Mouse (Mus musculus) erythroblast, embryonic 14.5 days (primary cell): ENCODE data around the gene Plekhh1. TPM values are rescaled to one million over a fixed set of nuclear protein-coding genes. Genes with fewer than 3 reads are reported as not detected.

Experiments
- H3K27me3 ChIP-seq: 2 replicates; pipeline ENCODE4 v1.6.1; 2012; ENCODE audit warnings: inconsistent platforms; ENCODE audit not compliant: control insufficient read depth
- H3K36me3 ChIP-seq: 2 replicates; pipeline ENCODE4 v1.6.1; 2012; ENCODE audit warnings: mild to moderate bottlenecking, inconsistent platforms; ENCODE audit not compliant: control insufficient read depth
- H3K4me1 ChIP-seq: 2 replicates; pipeline ENCODE4 v1.6.1; 2012; ENCODE audit warnings: inconsistent platforms; ENCODE audit not compliant: control insufficient read depth
- H3K4me3 ChIP-seq: replicated peaks from 2 replicates; pipeline ENCODE3; 2012; ENCODE audit warnings: moderate library complexity, mild to moderate bottlenecking, inconsistent platforms
- H3K9me3 ChIP-seq: 2 replicates; pipeline ENCODE4 v1.6.1; 2012; ENCODE audit warnings: low read length, inconsistent platforms, mixed read lengths; ENCODE audit not compliant: control insufficient read depth
- GATA1 ChIP-seq: IDR thresholded peaks from 2 replicates; pipeline ENCODE4 v1.6.1; 2012; ENCODE audit warnings: low read length, inconsistent platforms, mixed read lengths
- TAL1 ChIP-seq: IDR thresholded peaks from 3 replicates; pipeline ENCODE4 v1.6.1; 2012; ENCODE audit warnings: low read length, inconsistent platforms, mixed read lengths
- polyA plus RNA-seq: library from polyadenylated mRNA; stranded (reverse); fragments of >175 nt; gene quantifications from 2 replicates; pipeline ENCODE4 v1.2.3, GENCODE M21; 2012

The Plekhh1 gene
- not detected in 2 replicates for polyA plus RNA-seq

GRCm38 (mm10) chr12:79028911-79029861, at the start of gene Plekhh1:
Gene Plekhh1, plus strand, starts transcription at chr12:79029163.
- TF ChIP-seq GATA1 (no peak), TAL1 (no peak)
- Histone ChIP-seq H3K4me3 (peak within 1 kb of the TSS; percentile 52), H3K27me3 (peaks cover 49% of the 10 kb centered on the region), H3K9me3 (no peaks in the 10 kb centered on the region; the same call in 1 of the 2 replicates), H3K36me3 (no peaks in the 10 kb centered on the region), H3K4me1 (peaks cover 6% of the 10 kb centered on the region)

- no peaks in the 10 kb centered on the region for H3K27me3 ChIP-seq
- H3K9me3 ChIP-seq, result no peaks in the 10 kb centered on the region
- peaks cover 11% of the 10 kb centered on the region for H3K4me1 ChIP-seq
- H3K36me3 ChIP-seq, result no peaks in the 10 kb centered on the region
- TF ChIP-seq TAL1 (no peak), GATA1 (no peak)
- H3K4me3 ChIP-seq, result peak overlapping the region; percentile 5
Observed at GRCm38 (mm10) chr12:78980683-78981091, 48.3 kb upstream of the Plekhh1 start.

GRCm38 (mm10) chr12:78981131-78981530, 47.8 kb upstream of the Plekhh1 start:
- H3K9me3 ChIP-seq, result no peaks in the 10 kb centered on the region
- TF ChIP-seq GATA1, result no peak
- TF ChIP-seq TAL1, result no peak
- H3K4me3 ChIP-seq, result no peak overlapping the region
- no peaks in the 10 kb centered on the region for H3K27me3 ChIP-seq
- H3K4me1 ChIP-seq, result peaks cover 11% of the 10 kb centered on the region
- no peaks in the 10 kb centered on the region for H3K36me3 ChIP-seq

GRCm38 (mm10) chr12:78981938-78982825, 46.8 kb upstream of the Plekhh1 start:
- H3K9me3 ChIP-seq, result no peaks in the 10 kb centered on the region
- peaks cover 11% of the 10 kb centered on the region for H3K4me1 ChIP-seq
- TF ChIP-seq TAL1, result no peak
- TF ChIP-seq GATA1, result no peak
- no peak overlapping the region for H3K4me3 ChIP-seq
- H3K27me3 ChIP-seq, result no peaks in the 10 kb centered on the region
- H3K36me3 ChIP-seq, result no peaks in the 10 kb centered on the region

DNA sequence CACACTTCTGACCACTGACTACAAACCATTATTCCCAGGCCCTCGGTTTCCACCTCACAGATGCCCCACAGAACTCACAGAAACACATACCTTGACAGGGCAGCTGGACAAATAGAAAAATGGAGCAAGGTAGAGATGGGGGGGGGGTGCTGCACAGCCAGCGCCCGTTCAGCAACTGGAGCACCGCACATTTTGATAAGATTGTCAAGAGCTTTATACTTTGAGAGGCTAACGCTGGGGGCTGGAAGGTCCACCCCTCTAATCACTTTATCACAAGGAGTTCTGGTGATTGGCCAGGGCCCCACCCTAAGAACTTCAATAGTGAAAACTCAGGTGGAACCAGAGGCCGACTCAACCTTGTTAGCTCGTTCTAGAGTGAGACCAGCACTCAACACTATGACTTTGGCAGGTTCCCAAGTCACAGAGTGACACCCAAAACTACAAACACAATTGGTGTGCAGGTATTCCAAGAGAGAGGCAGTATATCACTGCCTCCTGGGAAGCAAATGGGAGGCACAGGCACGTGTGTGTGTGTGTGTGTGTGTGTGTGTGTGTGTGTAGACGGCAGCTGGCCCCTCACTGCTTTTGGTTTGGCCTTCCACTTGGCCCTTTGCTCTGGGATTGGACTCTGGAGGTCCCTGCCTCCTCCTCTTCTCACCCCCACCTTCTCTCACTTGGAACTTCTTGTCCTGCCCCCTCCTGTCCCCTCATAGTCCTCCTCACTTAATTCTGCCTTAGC, 45.5 kb upstream of the Plekhh1 start:
- TF ChIP-seq TAL1 (no peak), GATA1 (no peak)
- Histone ChIP-seq H3K9me3 (no peaks in the 10 kb centered on the region), H3K36me3 (no peaks in the 10 kb centered on the region), H3K4me1 (peaks cover 11% of the 10 kb centered on the region), H3K4me3 (no peak overlapping the region), H3K27me3 (no peaks in the 10 kb centered on the region)

DNA sequence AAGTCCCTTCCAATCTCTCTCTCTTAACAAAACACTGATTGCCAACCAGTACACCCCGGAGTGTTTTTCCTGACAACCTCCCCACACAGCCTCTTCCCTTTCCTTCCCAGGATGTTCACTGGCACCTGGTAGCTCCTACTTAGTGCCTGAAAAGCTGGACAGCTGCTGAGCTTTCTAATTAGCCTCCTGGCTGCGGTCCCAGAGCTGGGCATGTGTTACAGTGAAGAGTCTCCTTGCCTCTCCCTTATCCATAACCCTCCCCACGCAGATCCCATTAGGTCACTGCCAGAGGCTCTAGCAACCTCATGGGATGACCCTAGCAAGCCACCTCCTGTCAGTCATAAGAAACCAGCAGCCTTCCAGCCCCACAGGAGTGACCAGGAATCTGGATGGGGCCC, 44.9 kb upstream of the Plekhh1 start:
- TF ChIP-seq GATA1 (no peak), TAL1 (no peak)
- H3K4me3 ChIP-seq, result no peak overlapping the region
- H3K9me3 ChIP-seq, result no peaks in the 10 kb centered on the region
- peaks cover 11% of the 10 kb centered on the region for H3K4me1 ChIP-seq
- H3K27me3 ChIP-seq, result no peaks in the 10 kb centered on the region
- H3K36me3 ChIP-seq, result no peaks in the 10 kb centered on the region

DNA sequence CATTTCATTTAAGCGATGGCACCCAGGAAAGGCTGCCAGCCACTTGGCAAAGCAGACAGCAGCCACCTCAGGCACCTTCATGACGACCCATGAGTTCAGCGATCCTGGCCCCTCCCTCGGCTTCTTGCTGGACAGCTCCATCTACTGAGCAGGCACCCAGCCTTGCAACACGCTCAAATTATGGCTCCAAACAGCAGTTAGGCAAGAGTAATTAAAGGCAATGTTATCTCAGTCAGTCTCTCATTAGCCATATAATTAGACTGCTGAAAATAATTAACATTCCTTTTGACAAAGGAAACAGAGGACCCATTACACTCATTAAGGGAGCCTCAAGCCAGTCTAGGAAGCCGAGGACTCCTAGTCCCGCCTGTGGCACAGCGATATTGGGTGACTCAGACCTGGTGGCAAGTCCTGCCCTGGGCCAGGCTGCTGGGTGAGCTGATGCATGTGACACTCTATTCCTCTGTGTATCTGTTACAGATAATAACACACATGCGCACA, 41.3 kb upstream of the Plekhh1 start:
- H3K36me3 ChIP-seq, result no peaks in the 10 kb centered on the region
- TF ChIP-seq TAL1 (no peak), GATA1 (no peak)
- H3K9me3 ChIP-seq, result no peaks in the 10 kb centered on the region
- no peaks in the 10 kb centered on the region for H3K27me3 ChIP-seq
- peaks cover 6% of the 10 kb centered on the region for H3K4me1 ChIP-seq
- no peak overlapping the region for H3K4me3 ChIP-seq

DNA sequence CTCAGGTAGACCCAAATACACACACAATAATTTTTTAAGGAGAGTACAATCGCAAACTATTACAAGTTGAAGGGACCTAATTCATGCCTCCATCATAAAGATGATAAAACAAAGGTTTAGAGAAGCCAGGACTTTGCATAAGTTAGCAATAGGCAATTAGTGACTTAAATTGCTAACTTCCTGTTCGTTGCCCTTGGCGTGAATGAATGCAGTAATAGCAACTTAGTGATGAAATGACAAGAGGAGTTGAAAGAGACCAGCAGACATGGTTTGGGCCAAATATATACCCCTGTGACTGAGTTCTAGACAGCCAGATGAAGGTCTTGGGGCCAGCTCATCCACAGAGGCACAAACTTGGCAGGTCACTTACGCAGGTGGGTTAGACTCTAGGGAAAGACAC, 32.7 kb upstream of the Plekhh1 start:
- no peak overlapping the region for H3K4me3 ChIP-seq
- H3K4me1 ChIP-seq, result no peaks in the 10 kb centered on the region
- H3K9me3 ChIP-seq, result no peaks in the 10 kb centered on the region
- no peak for TF ChIP-seq GATA1
- no peak for TF ChIP-seq TAL1
- no peaks in the 10 kb centered on the region for H3K36me3 ChIP-seq
- no peaks in the 10 kb centered on the region for H3K27me3 ChIP-seq
